Mouse (Mus musculus) testis, postnatal 10 days (tissue): ENCODE data around the gene Gchfr.

ENCODE experiments used
- DNase-seq: peaks from one replicate; pipeline ENCODE4 v3.0.0; 2021; ENCODE audit warnings: low spot score

Gchfr gene

DNA sequence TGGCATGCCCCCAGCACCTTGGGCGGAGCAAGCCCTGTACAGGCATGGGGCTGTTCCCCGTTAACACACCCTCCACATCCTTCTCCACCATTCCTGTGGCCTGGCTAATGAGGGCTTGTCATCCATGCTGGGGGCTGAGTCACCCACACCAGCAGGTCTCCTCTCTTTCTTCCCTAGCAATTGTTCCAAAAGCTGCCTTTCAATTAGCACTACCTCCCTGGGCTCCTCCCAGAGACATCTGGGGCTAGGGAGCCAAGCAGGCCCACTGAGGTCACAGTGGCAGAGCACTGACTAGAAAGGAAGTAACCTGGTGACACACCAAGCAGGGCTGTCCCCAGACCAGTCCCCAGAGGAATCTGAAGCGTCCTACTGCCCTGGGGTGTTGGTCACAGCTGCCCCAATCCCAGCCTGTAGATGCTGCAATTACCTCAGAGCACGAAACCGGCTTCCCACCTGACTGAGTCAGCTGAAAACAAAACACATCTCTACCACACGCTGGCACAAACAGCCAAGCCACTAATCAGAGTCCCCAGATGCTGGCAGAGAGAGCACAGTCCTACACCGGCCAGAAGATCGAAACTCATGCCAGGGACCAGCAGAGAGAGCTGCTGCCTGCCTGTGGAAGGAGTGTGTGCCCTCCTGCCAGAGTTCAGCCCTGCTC is 6.5 kb downstream of the Gchfr start, which contains the start of gene Gm14137:
Gm14137 (plus strand) TSS at position 519 of the 661 bp plus-strand sequence.
- DNase-seq, result no peak

DNA sequence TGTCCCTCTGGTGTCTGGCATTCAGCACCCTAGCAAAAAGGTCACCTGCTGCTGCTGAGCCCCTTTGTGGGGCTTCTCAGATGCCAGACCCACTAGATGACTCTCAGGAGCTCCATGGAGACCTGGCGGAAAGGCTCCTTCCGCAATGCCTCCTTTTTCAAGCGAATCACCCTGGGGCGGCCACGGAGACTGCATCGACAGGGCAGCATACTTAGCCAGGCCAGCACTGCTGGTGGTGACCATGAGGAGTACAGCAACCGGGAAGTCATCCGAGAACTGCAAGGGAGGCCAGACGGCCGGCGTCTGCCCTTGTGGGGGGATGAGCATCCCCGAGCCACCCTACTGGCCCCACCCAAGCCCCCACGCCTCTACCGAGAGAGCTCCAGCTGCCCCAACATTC is 7.3 kb downstream of the Gchfr start:
- DNase-seq, result no peak

DNA sequence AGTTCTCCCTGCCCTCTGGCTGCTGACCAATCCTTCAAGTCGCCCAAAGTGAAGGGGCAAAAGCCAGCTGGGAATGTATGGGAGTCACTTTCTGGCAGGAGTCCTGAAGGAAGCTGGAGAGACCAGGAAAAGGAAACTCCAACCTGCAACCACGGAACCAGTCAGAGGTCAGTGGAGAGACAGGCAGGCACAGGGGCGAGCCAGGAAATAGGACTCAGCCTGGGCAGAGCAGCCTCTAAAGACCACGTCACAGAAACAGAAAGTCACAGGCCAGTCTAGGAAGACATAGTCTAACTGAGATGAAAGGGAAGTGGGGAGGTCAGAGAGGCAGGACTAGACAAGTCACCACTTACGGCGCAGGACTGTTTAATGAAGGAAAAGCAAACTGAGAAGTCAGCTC is 8.0 kb downstream of the Gchfr start:
- no peak for DNase-seq

DNA sequence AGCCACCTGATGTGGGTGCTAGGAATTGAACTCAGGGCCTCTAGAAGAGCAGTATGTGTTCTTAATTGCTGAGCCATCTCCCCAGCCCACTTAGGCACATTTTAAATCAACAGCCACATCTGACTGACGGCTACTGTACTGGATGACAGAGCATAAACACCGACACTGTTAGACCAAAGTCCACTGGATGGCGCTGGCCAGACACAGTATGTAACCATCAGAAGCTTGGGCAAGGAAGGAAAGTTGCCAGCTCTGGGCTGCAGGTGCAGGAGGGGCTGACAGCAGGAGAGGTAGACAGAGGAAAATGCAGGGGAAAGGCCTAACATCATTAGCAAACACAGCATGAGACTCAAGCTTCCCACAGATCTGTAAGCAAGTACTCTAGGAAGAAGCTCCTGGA is 9.2 kb downstream of the Gchfr start:
- DNase-seq, result no peak

DNA sequence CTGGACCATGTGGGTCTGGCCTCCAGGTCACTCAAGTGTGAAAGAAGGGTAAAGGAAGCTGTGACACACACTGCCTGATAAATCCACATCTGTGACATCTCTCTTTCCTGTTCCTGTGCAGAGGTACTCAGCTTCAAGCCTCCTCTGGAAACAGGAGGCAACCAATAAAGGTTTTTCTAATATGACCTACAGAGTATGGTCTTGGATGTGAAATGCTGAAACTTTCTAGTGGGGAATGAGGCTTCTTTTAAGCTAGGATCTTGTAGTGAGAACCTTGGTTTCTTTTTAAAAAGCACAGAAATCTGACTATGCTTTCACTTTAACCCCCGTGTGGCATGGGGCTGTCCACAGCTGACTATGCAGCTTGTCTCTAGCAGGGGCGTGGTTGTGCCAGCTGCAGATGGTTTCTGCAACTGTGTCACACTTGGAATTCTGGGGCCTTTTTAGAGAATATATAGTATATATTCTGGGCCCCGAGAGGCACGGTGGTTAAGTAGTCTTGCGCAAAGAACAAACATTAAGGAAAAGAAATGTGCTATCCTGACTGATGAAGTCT is 9.9 kb downstream of the Gchfr start:
- no peak for DNase-seq

DNA sequence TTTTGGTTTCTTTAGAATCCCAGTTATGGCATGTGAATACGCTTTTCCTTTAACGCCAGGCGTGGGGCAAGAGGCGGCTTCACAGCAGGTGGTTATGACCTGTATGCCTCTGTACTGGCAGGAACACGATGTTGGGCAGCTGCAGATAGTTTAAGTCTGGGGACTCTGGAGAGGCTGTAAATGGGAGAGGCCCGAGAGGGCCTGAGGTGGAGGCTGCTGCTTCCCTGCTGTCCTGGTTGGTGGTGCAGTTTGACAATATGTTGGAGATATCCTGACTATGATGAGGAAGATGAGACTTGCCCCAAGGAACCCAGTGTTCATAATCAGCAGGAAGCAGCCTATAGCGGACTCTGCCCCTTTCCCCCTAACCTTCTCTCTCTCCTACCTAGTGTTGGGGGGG is 15.3 kb downstream of the Gchfr start:
- no peak for DNase-seq

DNA sequence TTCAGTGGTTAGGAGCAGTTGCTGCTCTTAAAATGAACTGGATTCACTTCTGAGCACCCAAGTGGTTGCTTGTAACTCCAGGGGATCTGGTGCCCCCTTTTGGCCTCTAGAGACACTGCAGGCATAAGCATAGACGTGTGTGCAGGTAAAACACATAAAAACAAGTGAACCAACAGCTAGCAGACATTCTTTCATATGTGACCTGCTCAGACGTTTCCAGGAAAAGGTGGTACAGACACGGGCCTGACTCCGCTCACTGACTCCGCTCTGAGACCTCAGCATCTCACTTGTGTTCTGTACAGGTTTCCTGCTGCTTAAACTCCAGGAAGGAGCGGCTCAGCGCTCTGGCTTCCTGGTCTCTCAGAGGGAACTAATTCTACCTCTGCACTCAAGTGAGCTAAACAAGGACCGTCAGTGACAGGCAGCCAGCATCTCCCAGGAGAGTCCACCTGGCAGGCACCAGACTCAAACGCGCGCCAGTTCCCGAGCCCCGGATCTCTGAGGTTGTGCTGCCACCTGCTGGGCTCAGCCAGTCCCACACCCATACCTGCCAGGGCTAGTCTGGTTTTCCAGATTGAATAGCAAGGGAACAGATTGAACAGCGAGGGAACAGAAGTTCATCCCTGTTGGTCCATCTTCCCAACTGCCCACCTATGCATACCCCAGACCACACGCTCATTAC is 21.6 kb downstream of the Gchfr start:
- peak; percentile 92 for DNase-seq

DNA sequence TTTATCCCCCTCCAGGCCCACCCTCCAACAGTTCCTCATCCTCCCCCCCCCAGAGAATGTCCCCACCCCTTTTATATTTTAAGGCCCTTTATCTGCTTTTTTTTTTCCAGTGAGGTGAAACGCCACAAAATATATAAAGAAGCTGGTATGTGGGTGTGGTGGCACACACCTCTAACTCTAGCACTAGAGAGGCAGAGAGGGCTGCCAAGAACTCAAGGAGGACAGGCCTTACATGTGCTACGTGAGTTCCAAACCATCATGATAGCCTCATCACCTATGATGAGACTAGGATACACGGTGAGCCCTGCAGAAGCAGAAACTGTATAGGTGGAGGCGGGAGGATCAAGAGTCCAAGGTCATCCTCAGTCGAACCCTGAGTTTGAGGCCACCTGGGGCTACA is 23.4 kb downstream of the Gchfr start:
- no peak for DNase-seq

DNA sequence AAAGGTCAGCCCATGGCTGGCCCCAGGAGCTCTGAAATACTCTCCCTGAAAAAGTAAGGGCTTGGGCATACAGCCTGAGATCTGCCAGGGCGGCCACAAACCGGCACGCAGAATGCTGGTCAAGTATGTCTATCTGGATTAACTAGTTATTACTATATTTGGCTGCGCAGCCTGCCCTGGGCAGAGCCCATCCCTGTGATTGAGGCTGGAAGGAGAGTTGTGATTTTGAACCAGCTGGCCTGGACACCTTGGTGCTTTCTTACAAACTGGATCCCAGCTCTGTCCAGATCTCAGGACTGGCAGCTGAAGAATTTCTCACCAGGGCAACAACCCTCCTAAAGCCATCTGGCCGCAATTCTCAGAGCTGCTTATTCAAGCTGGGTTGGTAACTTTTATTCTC is 26.6 kb downstream of the Gchfr start:
- no peak for DNase-seq

DNA sequence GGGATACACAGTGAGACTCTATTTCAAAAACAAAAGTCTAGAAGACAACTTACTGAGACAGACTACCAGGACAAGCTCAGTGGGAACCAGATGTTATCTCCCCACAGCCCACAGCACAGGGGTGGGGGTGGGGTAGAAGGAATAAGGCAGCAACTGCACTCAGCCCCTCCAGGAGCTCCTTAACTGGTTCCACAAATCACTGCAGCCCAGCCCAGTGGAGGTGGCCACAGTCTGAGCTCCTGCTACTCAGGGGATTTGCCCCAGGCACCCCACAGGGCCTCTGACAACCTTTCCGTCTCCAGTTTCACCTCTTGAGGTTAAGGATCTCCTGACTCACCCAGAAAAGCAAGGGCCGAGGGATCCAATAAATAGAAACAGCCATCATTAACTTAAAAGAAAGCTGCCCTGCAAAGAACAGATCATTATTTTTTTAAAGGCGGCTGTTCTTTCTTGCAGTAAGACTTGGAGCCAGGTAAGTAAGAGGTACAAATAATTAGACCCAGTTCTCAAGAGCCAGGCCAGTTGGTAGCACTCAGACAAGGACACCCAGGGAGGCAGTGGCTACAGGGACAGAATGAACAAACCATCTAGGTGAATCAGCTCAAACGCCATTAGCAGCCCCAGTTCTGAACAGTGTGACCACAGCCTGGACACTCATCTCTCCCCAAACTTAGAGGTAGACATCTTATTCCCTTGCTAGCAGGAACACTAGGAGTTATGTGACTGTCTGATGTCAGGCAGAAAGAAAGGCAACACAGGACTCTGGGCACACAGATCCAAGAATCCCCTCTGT is 28.9 kb downstream of the Gchfr start:
- no peak for DNase-seq

DNA sequence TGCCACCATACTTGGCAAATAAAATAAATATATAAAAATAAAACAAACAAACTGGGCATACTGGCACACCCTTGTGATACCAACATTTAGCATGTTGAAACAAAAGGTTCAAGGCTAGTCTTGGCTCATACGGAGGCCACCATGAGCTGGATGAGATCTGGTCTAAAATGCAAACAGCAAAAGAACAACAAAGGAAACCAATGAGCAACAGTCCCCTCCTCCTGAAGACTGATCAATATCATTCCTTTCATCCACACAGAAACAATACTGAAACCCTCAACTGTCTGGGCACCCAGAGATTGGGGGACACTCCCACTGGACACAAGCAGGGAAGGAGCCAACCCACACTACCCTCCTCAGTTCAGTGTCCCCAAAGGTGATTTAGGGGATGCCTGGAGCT is 29.9 kb downstream of the Gchfr start:
- no peak for DNase-seq

DNA sequence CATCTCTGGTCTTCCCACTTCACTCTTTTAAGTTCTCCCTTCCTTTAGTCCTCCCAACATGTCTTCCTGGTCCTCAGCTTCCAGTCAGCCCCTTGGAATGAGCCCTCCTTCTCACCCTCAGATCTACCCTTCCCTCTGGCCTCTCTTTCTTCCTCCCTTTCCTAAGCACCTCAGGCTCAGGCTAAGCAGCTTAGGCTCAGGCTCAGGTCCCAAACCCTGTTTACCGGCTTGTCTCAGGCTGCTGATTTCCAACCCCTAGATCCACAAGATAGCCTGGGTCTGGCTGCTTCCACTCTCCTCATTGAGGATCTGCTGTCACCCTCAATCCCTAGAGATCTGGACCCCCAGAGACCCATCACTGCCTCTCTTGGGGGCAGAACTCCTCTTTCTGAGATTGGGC is 30.5 kb downstream of the Gchfr start:
- DNase-seq, result no peak

DNA sequence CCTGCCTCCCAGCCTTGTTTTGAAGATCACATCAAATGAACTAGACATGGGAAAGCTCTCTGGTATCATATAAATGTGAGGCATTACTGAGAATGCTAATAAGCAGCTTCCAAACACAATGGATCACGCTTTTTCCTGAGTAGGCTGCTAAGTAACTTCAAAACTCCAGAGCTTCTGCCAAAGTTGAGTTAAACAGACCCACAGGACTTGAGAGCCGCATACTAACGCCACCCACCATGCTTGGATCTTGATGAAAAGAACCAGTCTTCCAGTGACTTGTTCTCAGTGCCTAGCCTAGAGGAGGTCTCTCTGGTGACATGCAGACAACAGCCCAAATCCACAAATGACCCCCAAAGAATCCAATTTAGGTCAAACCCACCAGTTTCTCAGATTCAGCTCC is 31.4 kb downstream of the Gchfr start:
- no peak for DNase-seq

DNA sequence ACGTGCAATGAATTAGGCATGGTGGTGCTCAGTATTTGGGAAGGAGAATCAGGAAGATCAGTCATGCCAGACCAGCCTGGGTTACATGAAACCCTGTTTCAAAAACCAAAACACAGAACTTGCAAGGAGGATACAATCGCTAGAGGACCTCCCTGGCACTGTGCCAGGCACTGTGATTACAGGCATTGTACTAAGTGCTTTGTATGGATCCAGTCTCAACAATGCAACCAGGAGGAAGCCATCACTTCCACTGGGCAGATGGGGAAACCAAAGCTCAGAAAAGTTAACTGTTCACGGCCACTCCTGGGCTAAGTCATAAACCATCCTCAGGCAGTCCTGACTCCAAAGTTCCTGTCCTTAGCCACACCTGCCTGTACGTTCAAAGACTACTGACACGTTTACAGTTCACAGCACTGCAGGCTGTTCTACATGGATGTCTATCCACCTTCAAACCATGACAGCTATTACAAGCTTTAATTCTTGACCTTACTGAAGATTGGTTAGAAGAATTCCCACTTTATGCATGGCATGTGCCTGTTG is 35.4 kb downstream of the Gchfr start:
- peak; percentile 61 for DNase-seq

DNA sequence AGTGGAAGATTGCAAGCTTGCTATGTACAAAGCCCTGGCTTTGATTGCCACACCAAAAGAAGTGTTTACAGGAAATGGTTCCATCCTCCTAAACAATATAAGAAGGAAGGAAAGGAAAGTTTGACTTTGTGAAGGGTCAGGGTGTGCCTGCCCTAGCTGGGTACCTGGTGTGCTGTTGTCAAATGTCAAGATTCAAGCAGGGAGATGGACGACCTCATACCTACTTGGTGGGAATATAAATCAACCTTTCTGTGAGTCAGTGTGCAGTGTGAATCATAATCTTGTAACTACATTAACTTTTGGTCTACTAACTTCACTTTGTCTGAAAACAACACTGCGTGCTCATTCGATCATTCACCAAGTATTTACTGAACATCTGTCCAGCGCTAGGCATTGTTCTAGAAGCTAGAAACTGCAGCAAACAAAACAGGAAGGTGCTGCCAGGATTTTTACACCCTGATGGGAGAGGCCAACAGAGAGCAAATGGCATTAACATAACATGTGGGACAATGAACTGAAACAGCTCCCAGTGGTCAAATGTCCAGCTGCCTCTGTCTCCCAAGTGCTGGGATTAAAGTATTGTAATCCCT is 36.4 kb downstream of the Gchfr start:
- DNase-seq, result no peak

DNA sequence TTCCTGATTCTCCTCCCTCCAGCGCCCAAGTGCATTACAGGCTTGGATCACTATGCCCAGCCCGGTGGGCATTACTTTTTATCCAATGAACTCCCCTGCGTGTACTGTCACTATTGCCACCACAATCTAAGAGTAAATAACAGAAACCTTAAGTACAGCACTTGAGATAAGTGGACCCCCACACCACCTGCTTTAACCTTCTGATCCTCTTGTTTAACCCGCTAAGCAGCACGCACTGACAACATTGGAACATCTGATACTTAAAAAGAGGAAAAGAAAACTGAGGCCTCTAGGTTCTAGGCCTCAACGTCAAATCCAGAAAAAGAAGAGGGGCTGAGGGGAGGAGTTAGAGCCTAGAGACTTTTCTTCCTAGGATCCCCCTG is 40.4 kb downstream of the Gchfr start:
- no peak for DNase-seq

DNA sequence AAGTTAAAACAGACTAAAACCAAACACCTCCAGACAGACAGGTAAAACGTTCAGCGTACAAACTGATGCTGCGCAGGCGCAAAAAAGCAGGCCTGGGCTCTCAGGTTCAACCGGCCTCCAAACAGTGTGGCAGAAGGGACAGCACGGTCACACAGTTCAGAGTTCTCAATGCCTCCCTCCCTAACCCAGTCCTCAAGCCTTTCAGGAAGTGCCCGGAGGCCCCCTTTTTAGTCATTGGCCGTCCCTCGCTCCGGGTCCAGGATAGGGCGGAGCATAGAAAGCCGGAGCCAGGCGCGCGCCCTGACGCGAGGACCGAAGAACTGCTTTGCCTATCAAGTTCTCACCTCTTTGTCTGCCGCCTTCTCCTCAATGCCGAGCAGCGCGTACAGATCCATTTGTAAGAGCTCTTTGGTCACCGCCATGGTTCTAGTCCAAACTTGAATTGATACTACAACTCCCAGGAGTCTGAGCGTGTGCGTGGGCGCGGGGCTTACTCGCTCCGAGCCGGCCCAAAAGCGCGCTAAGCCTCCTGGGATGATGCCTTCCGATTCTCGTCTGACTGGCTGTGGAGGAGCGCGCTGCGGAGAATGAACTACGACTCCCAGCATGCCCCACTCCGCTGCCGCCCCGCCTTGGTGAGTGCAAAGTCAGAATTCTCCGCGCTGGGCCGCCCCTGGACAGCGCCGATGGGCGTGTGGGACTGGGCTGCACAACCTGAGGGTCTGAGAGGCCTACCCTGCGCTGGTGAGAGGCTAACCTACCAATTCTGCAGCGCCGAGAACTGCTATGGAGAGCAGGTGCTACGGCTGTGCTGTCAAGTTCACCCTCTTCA is 41.0 kb downstream of the Gchfr start, which contains the start of the genes Zfyve19 and Dnajc17:
Zfyve19 (plus strand) TSS at position 274 of the 832 bp plus-strand sequence.
Dnajc17 (minus strand) TSS at position 452 of the 832 bp plus-strand sequence.
- DNase-seq, result peak; percentile 94

DNA sequence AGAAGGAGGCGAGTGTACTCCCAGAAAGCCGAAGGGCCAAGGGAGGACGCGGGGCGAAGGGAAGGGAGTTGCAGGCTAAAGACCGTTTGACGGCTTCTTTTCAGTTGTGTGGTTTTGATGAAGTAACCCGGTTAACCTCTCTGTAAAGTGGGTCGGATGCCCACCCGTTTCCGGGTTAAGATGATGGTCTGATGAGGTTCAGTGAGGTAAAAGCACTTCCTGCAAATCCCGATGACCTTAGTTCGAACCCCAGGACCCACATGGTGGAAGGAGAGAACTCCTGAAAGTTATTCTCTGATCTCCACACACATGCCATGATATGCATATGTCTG is 41.6 kb downstream of the Gchfr start:
- DNase-seq, result no peak
